Mouse (Mus musculus): Measurements from ENCODE around the gene Mrln.

DNA sequence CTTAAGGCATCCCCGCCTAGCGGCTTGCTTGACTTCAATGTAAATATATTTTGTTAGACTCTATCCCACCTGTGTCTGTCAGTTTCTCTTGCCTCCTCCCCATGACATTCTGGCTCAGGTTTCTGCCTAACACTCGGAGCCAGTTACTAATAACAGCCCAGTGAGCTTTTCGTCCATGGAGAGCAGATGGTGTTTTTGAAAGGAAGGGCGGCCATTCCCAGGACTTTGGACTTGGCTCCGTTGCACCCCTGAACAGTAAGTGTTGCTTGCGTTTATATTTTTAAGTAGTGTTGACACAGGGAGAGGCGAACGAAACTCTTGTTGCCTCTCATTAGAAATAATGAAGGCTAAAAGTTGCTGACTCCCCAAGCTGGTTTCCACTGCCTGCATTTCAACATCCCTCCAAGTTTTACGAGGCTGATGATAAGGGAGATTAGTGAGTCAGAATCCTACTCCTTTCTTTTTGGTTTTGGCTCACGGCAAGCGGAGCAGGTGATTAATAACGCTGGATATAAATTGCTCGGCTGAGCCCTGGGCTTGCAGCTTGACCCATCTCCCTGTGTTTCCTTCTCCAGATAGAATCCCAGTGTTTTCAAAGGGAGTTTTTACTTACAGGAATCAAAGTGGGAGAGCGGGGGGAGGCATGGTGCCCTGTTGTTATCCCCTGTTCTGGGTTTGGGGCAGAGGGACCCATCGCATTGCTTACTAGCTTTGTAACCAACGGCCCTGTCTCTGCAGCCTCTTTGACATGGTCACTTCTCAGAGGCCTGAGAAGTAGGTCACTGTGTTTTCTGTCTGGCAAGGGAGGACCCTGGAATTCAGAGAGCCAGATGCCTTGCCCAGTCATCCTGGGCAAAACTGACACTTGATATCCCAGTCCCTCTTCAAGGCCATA lies at the start of gene Mrln:
- no peak for TF ChIP-seq CTCF (IDR thresholded peaks at IDR 0.05)
- TF ChIP-seq POLR2A (IDR thresholded peaks at IDR 0.05; ENCODE audit: insufficient read depth, low read depth, low read length): no peak
- TF ChIP-seq EP300 (IDR thresholded peaks at IDR 0.05; ENCODE audit: insufficient read depth, low read depth, low read length): no peak
